Mouse (Mus musculus): ENCODE measurements at regions not wholly inside any gene's neighbourhood (a gene's known extent, or its start where the extent isn't known, plus 50 kb on each side); places are given as distances from the start of the nearest gene placed in this dataset.
"Not testable (repeated sequence)": the region's sequence is repeated elsewhere in the genome, so short reads cannot be mapped to it uniquely, and the experiment has no call there.

DNA sequence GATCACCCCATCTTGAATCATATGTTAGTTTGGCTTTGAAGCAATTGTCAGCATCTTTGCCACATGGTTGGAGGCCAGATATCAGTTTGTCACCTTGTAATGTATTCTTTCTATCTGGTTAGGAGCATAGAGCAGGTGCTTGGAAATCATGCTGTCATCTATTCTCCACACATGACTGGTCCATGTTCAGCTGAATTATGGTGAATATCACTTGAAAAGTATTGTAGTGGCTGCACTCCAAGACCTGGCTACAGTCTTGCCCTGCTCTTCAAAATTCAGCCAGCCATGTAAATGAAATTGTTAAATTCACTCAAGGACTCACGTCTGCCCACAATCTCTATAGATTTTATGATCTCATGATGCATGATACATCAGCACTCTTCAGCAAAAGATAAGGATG, 384.2 kb upstream of the Nova1 start:
- no peaks in the 10 kb centered on the region for H3K4me1 ChIP-seq (ENCODE audit: control insufficient read depth, insufficient read depth, low read length)
- H3K27me3 ChIP-seq (ENCODE audit: control insufficient read depth, insufficient read depth, low read length) = no peaks in the 10 kb centered on the region
- no peak for ATAC-seq (ENCODE audit: low FRiP score, low TSS enrichment)
- H3K27ac ChIP-seq (ENCODE audit: low read depth, low read length) = no peak overlapping the region
- H3K36me3 ChIP-seq (ENCODE audit: control insufficient read depth, insufficient read depth, low read length) = no peaks in the 10 kb centered on the region
- no peak overlapping the region for H3K4me3 ChIP-seq (ENCODE audit: low read length)
- H3K4me2 ChIP-seq (replicated peaks; ENCODE audit: low read depth, low read length) = no peak overlapping the region
- 55% methylated on average over 1 of the region's 1 CpGs for WGBS
- H3K9ac ChIP-seq (ENCODE audit: low read depth, low read length) = no peak overlapping the region
- H3K9me3 ChIP-seq (ENCODE audit: control insufficient read depth, low read length) = no peaks in the 10 kb centered on the region

DNA sequence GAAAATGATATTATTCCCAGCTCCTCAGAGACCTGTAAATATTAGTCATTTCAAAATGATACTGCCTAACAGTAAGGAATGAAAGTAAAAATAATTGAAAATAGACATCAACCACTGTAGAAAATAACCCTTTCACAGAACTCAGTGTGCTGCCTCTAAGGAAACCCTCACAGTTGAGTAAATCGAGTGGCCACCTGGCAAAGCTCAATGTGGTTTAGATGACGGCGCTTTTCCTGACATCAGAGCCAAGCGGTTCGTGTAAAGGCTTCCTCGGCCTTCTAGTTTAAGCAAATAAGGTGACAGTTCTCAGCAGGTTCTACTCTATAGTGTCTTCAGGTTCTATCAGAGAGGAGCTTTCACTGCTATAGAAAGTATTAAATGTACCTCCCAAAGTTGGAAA, 379.9 kb upstream of the Nova1 start:
- WGBS = 66% methylated on average over 6 of the region's 6 CpGs

DNA sequence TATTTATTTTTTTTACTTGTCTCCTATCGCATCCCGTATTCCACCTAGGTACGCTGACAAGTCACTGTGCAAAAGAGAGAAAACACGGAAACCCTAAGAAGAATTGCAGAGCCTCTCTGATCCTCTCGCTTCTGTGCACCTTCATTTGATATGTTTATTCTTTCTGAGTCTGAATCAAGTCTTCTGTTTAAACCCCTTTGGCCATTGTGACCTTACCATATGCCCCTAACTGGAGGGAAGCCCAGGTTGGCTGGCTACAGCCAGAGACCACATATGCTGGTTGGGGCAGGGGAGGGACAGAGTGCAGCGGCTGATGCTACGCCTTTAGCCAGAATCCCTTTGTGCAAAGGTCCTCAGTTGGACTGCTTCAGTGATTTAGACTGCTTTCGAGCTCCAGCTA, 346.0 kb upstream of the Nova1 start:
- H3K9ac ChIP-seq (ENCODE audit: low read depth, low read length) = no peak overlapping the region
- no peaks in the 10 kb centered on the region for H3K36me3 ChIP-seq (ENCODE audit: control insufficient read depth, insufficient read depth, low read length)
- 58% methylated on average over 8 of the region's 8 CpGs for WGBS
- no peaks in the 10 kb centered on the region for H3K27me3 ChIP-seq (ENCODE audit: control insufficient read depth, insufficient read depth, low read length)
- no peak for ATAC-seq (ENCODE audit: low FRiP score, low TSS enrichment)
- H3K9me3 ChIP-seq (ENCODE audit: control insufficient read depth, low read length) = no peaks in the 10 kb centered on the region
- H3K4me1 ChIP-seq (ENCODE audit: control insufficient read depth, insufficient read depth, low read length) = no peaks in the 10 kb centered on the region
- H3K4me3 ChIP-seq (ENCODE audit: low read length) = no peak overlapping the region
- peak overlapping the region; percentile 30 for H3K4me2 ChIP-seq (replicated peaks; ENCODE audit: low read depth, low read length)
- no peak overlapping the region for H3K27ac ChIP-seq (ENCODE audit: low read depth, low read length)

More for the DNA sequence above, 379.9 kb upstream of the Nova1 start:
- Histone ChIP-seq H3K27ac (ENCODE audit: low read depth, low read length) (no peak overlapping the region), H3K4me1 (ENCODE audit: control insufficient read depth, insufficient read depth, low read length) (no peaks in the 10 kb centered on the region), H3K4me2 (replicated peaks; ENCODE audit: low read depth, low read length) (no peak overlapping the region), H3K9me3 (ENCODE audit: control insufficient read depth, low read length) (no peaks in the 10 kb centered on the region), H3K36me3 (ENCODE audit: control insufficient read depth, insufficient read depth, low read length) (no peaks in the 10 kb centered on the region), H3K9ac (ENCODE audit: low read depth, low read length) (no peak overlapping the region), H3K27me3 (ENCODE audit: control insufficient read depth, insufficient read depth, low read length) (no peaks in the 10 kb centered on the region), H3K4me3 (ENCODE audit: low read length) (no peak overlapping the region)
- ATAC-seq (ENCODE audit: low FRiP score, low TSS enrichment) = no peak

DNA sequence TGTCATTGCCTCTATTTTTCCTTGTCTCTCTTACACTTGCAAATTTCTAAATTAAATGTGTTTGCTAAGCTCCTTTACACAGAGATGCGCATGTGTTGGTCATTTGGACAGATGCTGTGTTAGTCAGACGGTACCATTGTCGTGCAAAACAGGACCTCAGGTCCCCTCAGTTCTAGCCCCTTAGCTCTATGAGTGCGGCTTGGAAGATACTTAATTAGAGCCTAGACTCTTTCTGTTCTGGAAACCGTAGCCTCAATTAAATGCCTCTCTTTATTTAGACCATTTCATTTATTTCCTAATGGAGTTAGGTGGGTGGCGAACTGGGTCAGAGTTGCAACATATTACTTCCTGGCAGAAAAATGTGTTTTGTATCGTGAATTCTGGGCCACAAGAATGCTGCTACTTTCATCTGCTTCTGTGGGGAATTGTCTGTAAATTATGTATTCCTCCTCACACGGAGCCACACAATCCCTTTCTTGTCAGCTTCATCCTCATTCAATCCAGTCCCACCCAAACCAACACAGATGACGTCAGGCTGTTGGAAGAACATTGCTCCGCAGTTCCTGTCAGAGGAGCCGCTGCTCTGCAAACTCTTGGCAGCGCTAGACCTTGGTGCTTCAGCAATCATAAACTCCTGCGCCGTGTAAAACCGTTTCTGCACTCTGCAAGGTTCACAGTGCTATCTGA, 345.4 kb upstream of the Nova1 start:
- H3K36me3 ChIP-seq (ENCODE audit: control insufficient read depth, insufficient read depth, low read length) = no peaks in the 10 kb centered on the region
- no peaks in the 10 kb centered on the region for H3K9me3 ChIP-seq (ENCODE audit: control insufficient read depth, low read length)
- no peak overlapping the region for H3K9ac ChIP-seq (ENCODE audit: low read depth, low read length)
- ATAC-seq (ENCODE audit: low FRiP score, low TSS enrichment) = peak; percentile 62; the same call in 1 of the 2 replicates
- no peak overlapping the region for H3K27ac ChIP-seq (ENCODE audit: low read depth, low read length)
- peak overlapping the region; percentile 30 for H3K4me2 ChIP-seq (replicated peaks; ENCODE audit: low read depth, low read length)
- 34% methylated on average over 15 of the region's 15 CpGs for WGBS
- H3K4me1 ChIP-seq (ENCODE audit: control insufficient read depth, insufficient read depth, low read length) = no peaks in the 10 kb centered on the region
- H3K4me3 ChIP-seq (ENCODE audit: low read length) = no peak overlapping the region
- no peaks in the 10 kb centered on the region for H3K27me3 ChIP-seq (ENCODE audit: control insufficient read depth, insufficient read depth, low read length)

DNA sequence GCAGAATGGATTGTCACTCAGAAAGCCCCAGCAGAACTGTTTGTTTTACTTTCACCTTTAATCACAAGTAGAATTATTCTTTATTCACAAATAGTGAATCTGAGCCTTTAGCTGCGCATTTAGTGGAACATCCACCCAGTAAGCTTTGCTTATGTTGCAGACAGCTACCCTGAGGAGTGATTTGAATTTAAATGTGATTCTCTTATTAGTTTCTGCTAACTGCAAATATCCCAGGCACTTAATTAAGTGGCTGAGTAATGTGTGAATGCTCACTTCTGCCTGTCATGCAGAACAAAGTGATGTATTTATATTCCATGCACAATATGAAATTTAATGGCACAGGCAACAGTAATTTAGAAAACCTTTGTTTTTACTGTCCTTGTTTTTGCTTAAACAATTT, 344.4 kb upstream of the Nova1 start:
- Histone ChIP-seq H3K4me3 (ENCODE audit: low read length) (no peak overlapping the region), H3K4me2 (replicated peaks; ENCODE audit: low read depth, low read length) (no peak overlapping the region), H3K36me3 (ENCODE audit: control insufficient read depth, insufficient read depth, low read length) (no peaks in the 10 kb centered on the region), H3K9ac (ENCODE audit: low read depth, low read length) (no peak overlapping the region), H3K27ac (ENCODE audit: low read depth, low read length) (no peak overlapping the region), H3K27me3 (ENCODE audit: control insufficient read depth, insufficient read depth, low read length) (no peaks in the 10 kb centered on the region), H3K9me3 (ENCODE audit: control insufficient read depth, low read length) (no peaks in the 10 kb centered on the region), H3K4me1 (ENCODE audit: control insufficient read depth, insufficient read depth, low read length) (no peaks in the 10 kb centered on the region)
- ATAC-seq (ENCODE audit: low FRiP score, low TSS enrichment) = no peak
- 48% methylated on average over 1 of the region's 1 CpGs for WGBS

DNA sequence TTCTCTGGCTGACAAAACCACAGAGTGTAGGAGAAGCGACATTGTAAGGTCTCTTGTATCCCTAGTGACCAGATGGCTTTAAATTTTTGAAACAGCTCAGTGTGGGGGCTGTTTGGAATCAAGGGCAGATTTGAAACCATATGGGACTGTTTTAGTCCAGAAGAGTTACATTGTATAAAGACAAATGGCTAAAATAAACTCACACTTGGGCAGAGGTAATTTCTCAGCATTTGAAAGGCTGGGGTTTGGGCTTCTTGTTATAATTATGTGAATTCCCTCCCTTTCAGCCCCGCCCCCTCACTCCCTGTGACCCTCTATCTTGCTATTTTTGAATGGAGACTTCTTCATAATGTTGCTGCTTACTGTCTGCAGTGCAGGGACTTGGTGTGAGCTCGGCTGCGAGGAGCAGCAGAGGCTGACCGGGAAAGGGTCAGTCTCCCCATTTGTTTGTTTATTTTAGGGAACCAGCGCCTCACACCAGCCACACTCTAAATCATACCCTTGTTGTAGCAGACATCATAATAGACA, 344.0 kb upstream of the Nova1 start:
- Histone ChIP-seq H3K36me3 (ENCODE audit: control insufficient read depth, insufficient read depth, low read length) (no peaks in the 10 kb centered on the region), H3K9ac (ENCODE audit: low read depth, low read length) (no peak overlapping the region), H3K4me2 (replicated peaks; ENCODE audit: low read depth, low read length) (no peak overlapping the region), H3K4me3 (ENCODE audit: low read length) (no peak overlapping the region), H3K27me3 (ENCODE audit: control insufficient read depth, insufficient read depth, low read length) (no peaks in the 10 kb centered on the region), H3K27ac (ENCODE audit: low read depth, low read length) (no peak overlapping the region), H3K9me3 (ENCODE audit: control insufficient read depth, low read length) (no peaks in the 10 kb centered on the region), H3K4me1 (ENCODE audit: control insufficient read depth, insufficient read depth, low read length) (no peaks in the 10 kb centered on the region)
- peak; percentile 46; the same call in 1 of the 2 replicates for ATAC-seq (ENCODE audit: low FRiP score, low TSS enrichment)
- WGBS = 3% methylated on average over 6 of the region's 6 CpGs

DNA sequence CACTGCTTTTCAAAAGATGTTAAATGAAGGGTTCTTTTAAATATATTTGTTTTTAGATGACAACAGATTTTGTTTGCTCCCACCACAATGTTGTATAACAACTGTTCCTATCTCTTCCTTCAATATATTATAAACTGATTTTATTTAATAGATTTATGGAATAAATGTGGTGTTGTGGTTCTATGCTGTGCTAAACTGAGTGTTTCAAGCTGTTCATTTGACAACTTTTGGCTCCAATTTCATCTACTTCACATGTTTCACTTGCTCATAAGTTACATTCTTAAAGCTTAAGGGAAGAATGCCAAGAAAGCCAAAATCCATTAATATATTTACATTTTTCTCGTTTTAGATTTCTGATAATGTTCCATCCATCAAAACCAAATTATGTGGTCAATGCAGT, 341.9 kb upstream of the Nova1 start:
- WGBS = 61% methylated on average over 1 of the region's 1 CpGs

DNA sequence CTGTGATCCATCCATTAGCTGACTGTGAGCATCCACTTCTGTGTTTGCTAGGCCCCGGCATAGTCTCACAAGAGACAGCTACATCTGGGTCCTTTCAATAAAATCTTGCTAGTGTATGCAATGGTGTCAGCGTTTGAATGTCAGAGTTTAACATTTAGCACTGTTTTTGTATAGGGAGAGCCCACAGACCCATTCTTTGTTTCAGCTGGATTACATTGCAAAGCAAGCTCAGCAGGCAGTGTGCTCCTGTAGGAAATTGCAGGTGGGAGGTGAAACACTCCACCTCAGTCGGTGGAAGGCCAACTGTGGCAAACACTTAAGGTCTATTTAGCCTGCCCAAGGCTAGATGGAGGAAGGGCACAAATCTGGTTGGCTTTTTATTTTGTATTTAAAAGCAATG, 337.2 kb upstream of the Nova1 start:
- not testable (repeated sequence) for H3K9ac ChIP-seq (ENCODE audit: low read depth, low read length); H3K27me3 ChIP-seq (ENCODE audit: control insufficient read depth, insufficient read depth, low read length); H3K36me3 ChIP-seq (ENCODE audit: control insufficient read depth, insufficient read depth, low read length); H3K4me3 ChIP-seq (ENCODE audit: low read length); H3K9me3 ChIP-seq (ENCODE audit: control insufficient read depth, low read length); H3K4me2 ChIP-seq (replicated peaks; ENCODE audit: low read depth, low read length); H3K27ac ChIP-seq (ENCODE audit: low read depth, low read length); H3K4me1 ChIP-seq (ENCODE audit: control insufficient read depth, insufficient read depth, low read length); ATAC-seq (ENCODE audit: low FRiP score, low TSS enrichment)
- 8% methylated on average over 2 of the region's 3 CpGs for WGBS

More for the DNA sequence above, 341.9 kb upstream of the Nova1 start:
- H3K9me3 ChIP-seq (ENCODE audit: control insufficient read depth, low read length) = no peaks in the 10 kb centered on the region
- no peak overlapping the region for H3K27ac ChIP-seq (ENCODE audit: low read depth, low read length)
- no peaks in the 10 kb centered on the region for H3K4me1 ChIP-seq (ENCODE audit: control insufficient read depth, insufficient read depth, low read length)
- H3K36me3 ChIP-seq (ENCODE audit: control insufficient read depth, insufficient read depth, low read length) = no peaks in the 10 kb centered on the region
- no peak overlapping the region for H3K4me2 ChIP-seq (replicated peaks; ENCODE audit: low read depth, low read length)
- ATAC-seq (ENCODE audit: low FRiP score, low TSS enrichment) = no peak
- H3K4me3 ChIP-seq (ENCODE audit: low read length) = no peak overlapping the region
- no peaks in the 10 kb centered on the region for H3K27me3 ChIP-seq (ENCODE audit: control insufficient read depth, insufficient read depth, low read length)
- no peak overlapping the region for H3K9ac ChIP-seq (ENCODE audit: low read depth, low read length)

DNA sequence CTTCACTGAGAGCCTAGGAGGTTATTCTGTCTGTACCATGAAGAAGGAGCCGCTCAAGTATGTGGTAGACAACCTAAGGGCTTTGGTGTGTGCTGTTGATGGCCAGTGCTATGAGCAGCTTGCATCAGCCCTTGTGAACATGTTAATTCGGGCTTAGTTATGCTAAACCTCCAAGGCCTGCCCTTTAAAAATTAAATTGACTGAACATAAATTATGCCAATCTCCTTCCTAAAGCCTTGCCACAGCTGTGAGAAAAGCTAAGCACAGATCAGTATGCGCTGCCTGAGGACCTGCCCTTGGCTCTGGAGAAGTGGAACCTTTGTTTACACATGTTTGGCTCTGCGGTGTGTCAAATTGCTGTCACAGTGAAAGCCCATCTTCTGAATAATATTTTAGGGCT, 321.9 kb upstream of the Nova1 start:
- Histone ChIP-seq H3K4me2 (replicated peaks; ENCODE audit: low read depth, low read length) (no peak overlapping the region), H3K36me3 (ENCODE audit: control insufficient read depth, insufficient read depth, low read length) (no peaks in the 10 kb centered on the region), H3K9ac (ENCODE audit: low read depth, low read length) (no peak overlapping the region), H3K4me3 (ENCODE audit: low read length) (no peak overlapping the region), H3K27me3 (ENCODE audit: control insufficient read depth, insufficient read depth, low read length) (no peaks in the 10 kb centered on the region), H3K4me1 (ENCODE audit: control insufficient read depth, insufficient read depth, low read length) (no peaks in the 10 kb centered on the region), H3K9me3 (ENCODE audit: control insufficient read depth, low read length) (no peaks in the 10 kb centered on the region), H3K27ac (ENCODE audit: low read depth, low read length) (no peak overlapping the region)
- no peak for ATAC-seq (ENCODE audit: low FRiP score, low TSS enrichment)
- WGBS = 67% methylated on average over 4 of the region's 4 CpGs
